Mouse (Mus musculus) layer of hippocampus, adult 2 months (tissue): ENCODE data around the gene Olfr279. TPM values are rescaled to one million over a fixed set of nuclear protein-coding genes. Genes with fewer than 3 reads are reported as not detected.

ENCODE experiments used
- DNase-seq, 2 experiments: peaks; one replicate each; pipeline ENCODE4 v3.0.0; 2022; ENCODE audit warnings: low spot score in 2 of 2
- H3K27ac ChIP-seq: fragments of 200-600 bp; 2 replicates; pipeline ENCODE4 v1.8.1; 2022
- H3K4me3 ChIP-seq: fragments of 200-600 bp; 2 replicates; pipeline ENCODE4 v1.8.1; 2022; ENCODE audit warnings: mild to moderate bottlenecking
- CTCF ChIP-seq: fragments of 200-600 bp; conservative IDR thresholded peaks from 2 replicates; pipeline ENCODE4 v1.8.1; 2022; ENCODE audit warnings: antibody characterized with exemption, mild to moderate bottlenecking, moderate library complexity
- microRNA-seq, 2 experiments: library from miRNA; unstranded; fragments of <30 nt; microRNA quantifications; one replicate each; pipeline ENCODE4 v1.2.0; 2021
- total RNA-seq, 2 experiments: library from RNA; stranded (reverse); gene quantifications; 2 replicates each; pipeline ENCODE4 v1.2.3; 2021

Olfr279 gene
- total RNA-seq, 2 experiments from 2014 or later = not detected

GRCm38 (mm10) chr15:98541064-98541463 lies 48.9 kb downstream of the Olfr279 start:
- DNase-seq = no peak
- Histone ChIP-seq H3K27ac (no peak overlapping the region), H3K4me3 (no peak overlapping the region)
- TF ChIP-seq CTCF = no peak

- H3K4me3 ChIP-seq = no peak overlapping the region
- DNase-seq = no peak
- no peak overlapping the region for H3K27ac ChIP-seq
- TF ChIP-seq CTCF = no peak
These were observed 51.1 kb downstream of the Olfr279 start for GRCm38 (mm10) chr15:98543341-98543740.

GRCm38 (mm10) chr15:98545151-98545550 lies 52.9 kb downstream of the Olfr279 start:
- Histone ChIP-seq H3K4me3 (no peak overlapping the region), H3K27ac (no peak overlapping the region)
- no peak for TF ChIP-seq CTCF
- no peak for DNase-seq

GRCm38 (mm10) chr15:98546843-98547242 lies 54.6 kb downstream of the Olfr279 start:
- H3K27ac ChIP-seq = no peak overlapping the region
- DNase-seq = no peak
- no peak overlapping the region for H3K4me3 ChIP-seq
- TF ChIP-seq CTCF = no peak

Small RNA genes lying within 50 kb of the gene (microRNA-seq; reads per million reads assigned to microRNA genes)
- gene Mir1291 = 7.5 to 20.8 reads per million in 2 experiments

Other genes with a start within 250 kb of the Olfr279 start
- not detected for gene H1fnt, start 235.1 kb upstream of the Olfr279 start, total RNA-seq
- gene Zfp641, start 196.2 kb upstream of the Olfr279 start, total RNA-seq = 1 to 10 TPM; 6.4 to 6.8 TPM
- gene Olfr285, start 175.0 kb upstream of the Olfr279 start, total RNA-seq = not detected
- not detected for gene Olfr284, start 151.4 kb upstream of the Olfr279 start, total RNA-seq
- not detected for gene Olfr283, start 111.5 kb upstream of the Olfr279 start, total RNA-seq
- gene Olfr282, start 61.2 kb upstream of the Olfr279 start, total RNA-seq = not detected
- gene Olfr281, start 39.8 kb upstream of the Olfr279 start, total RNA-seq = not detected
- gene OR5BS1P, start 22.5 kb upstream of the Olfr279 start, total RNA-seq = not detected
- not detected for gene Lalba, start 9.7 kb upstream of the Olfr279 start, total RNA-seq
- gene Kansl2, start 41.9 kb downstream of the Olfr279 start, total RNA-seq = 10 to 100 TPM; 62.2 to 62.5 TPM
- 10 to 100 TPM; 43.8 to 48.3 TPM for gene Ccnt1, start 78.5 kb downstream of the Olfr279 start, total RNA-seq
- gene 4930415O20Rik, start 78.6 kb downstream of the Olfr279 start, total RNA-seq = not detected
- 10 to 100 TPM; 49.6 to 52.4 TPM for gene Adcy6, start 117.7 kb downstream of the Olfr279 start, total RNA-seq
- 100 to 1,000 TPM; 207 to 212 TPM for gene Cacnb3, start 138.4 kb downstream of the Olfr279 start, total RNA-seq
- 10 to 100 TPM; 79.7 to 87.4 TPM for gene Ddx23, start 170.5 kb downstream of the Olfr279 start, total RNA-seq
- gene Rnd1, start 185.1 kb downstream of the Olfr279 start, total RNA-seq = 1 to 10 TPM; 6.4 to 6.9 TPM
- gene Ccdc65, start 215.8 kb downstream of the Olfr279 start, total RNA-seq = 1 to 10 TPM; 6.7 to 9.5 TPM
- gene Fkbp11, start 235.8 kb downstream of the Olfr279 start, total RNA-seq = 1 to 10 TPM in 1 of 2 experiments, under 1 TPM in 1; 0.66 to 1.3 TPM